Mouse (Mus musculus): ENCODE measurements at regions not wholly inside any gene's neighbourhood (a gene's known extent, or its start where the extent isn't known, plus 50 kb on each side); places are given as distances from the start of the nearest gene placed in this dataset.

DNA sequence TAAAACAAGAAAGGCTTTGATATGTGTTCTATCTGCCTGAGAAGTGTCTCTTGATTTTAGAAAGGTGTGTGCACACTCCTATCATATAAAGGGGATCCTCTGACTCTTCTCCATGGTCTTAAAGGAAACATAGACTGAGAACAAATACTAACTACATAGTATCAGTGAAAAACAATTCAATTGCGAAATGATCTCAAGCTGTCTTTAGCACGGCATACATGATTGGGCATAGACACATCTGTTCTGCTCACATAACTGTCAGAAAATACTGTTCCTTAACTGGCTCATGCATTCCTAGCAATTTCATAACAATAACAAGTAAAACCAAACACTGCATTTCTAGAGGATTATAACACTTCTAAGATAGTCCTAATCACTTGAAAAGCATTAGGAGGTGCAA is 95.5 kb upstream of the Kitl start:
- no peak for DNase-seq (ENCODE audit: extremely low spot score in 1 of 2, low spot score in 2 of 2)
- intact Hi-C loops (cut with DNase I): no loop called here
- Histone ChIP-seq H3K27ac (no peak overlapping the region), H3K4me3 (no peak overlapping the region)
- TF ChIP-seq CTCF (IDR thresholded peaks at IDR 0.05): no peak

DNA sequence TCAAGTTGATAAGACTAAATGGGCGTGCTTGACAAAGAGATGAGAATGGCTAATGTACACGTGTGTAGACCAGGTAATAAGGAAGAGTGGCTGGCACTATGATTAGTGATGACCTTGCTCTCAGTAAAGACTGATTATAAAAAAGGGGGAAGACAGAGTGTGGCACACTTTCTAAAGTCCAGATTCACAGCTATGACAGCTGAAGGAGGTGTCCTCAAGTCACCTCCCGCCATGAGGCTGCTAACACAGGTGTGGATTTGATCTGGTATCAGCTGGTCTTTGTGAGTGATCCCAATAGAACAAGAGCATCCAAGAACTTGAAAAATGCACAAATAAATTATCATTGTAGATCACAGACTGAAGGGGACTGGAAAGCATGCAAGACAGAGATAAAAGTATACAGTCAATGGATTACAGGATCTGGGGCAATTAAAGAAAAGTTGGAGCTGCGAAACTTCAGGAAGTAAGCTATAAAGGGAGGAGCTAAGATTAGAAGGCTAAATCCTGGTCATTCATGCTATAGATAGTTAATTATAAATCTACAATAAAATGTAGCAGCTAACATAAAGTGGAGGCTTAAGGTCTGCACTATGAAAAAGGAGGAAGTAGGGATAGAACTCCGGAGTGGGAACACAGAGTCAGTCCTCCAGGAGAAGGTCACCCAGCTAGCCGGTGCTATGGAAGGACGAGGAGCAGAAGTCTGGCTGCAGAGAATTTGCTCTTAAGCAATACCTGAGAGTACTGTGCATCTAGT is 96.7 kb upstream of the Kitl start:
- no peak overlapping the region for H3K4me3 ChIP-seq
- no peak for DNase-seq (ENCODE audit: extremely low spot score in 1 of 2, low spot score in 2 of 2)
- H3K27ac ChIP-seq: no peak overlapping the region
- no peak for TF ChIP-seq CTCF (IDR thresholded peaks at IDR 0.05)
- intact Hi-C loops (cut with DNase I): no loop called here

GRCm38 (mm10) chr10:99913846-99914187 is 101.6 kb upstream of the Kitl start:
- intact Hi-C loops (cut with DNase I): no loop called here
- no peak for DNase-seq (ENCODE audit: extremely low spot score in 1 of 2, low spot score in 2 of 2)
- Histone ChIP-seq H3K4me3 (no peak overlapping the region; the same call in 1 of the 2 replicates), H3K27ac (no peak overlapping the region)
- TF ChIP-seq CTCF (IDR thresholded peaks at IDR 0.05): no peak

DNA sequence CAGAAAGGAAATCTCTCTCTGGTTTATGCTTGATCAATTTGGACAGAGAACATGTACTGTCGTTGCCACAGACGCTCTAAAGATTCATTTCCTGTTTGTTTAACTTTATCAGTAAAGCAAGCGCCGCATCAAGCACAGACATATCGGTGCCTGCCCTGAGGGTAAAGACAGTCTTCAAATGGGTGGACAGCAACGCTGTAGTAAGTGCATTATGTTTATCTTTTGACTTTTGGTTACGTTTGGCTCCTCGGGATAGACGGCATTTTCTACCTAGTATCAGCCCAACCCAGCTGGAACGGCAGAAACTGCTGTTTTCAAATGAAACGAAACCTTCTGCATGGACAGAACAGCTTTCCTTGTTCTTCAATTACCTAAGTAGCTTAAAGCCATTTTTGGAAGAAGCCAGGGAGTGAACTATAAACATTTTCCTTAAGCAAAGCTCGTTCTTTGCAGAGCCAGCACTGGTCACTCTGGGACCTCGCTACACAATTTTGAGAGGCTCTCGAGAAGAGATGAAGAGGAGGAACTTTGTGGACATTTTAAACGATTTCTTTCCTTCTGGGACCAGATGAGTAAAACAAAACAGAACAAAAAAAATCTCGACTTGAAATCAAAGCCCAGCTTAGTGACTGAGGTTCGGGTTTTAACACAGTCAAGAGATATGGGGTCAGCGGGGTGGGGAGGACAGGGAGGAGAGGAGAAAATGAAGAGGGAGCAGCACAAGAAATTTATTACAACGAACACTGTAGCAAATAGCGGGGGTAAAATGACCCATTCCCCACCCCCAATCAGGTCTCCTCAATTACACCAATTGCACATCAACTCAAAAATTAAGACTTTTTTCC is 102.2 kb upstream of the Kitl start:
- no peak for DNase-seq (ENCODE audit: extremely low spot score in 1 of 2, low spot score in 2 of 2)
- no peak for TF ChIP-seq CTCF (IDR thresholded peaks at IDR 0.05)
- Histone ChIP-seq H3K27ac (no peak overlapping the region; the same call in 1 of the 2 replicates), H3K4me3 (peak overlapping the region; percentile 35)
- intact Hi-C loops (cut with DNase I): no loop called here

GRCm38 (mm10) chr10:99910011-99910723 is 105.3 kb upstream of the Kitl start:
- TF ChIP-seq CTCF (IDR thresholded peaks at IDR 0.05): no peak
- intact Hi-C loops (cut with DNase I): no loop called here
- Histone ChIP-seq H3K4me3 (no peak overlapping the region), H3K27ac (no peak overlapping the region)
- no peak for DNase-seq (ENCODE audit: extremely low spot score in 1 of 2, low spot score in 2 of 2)

GRCm38 (mm10) chr10:99908044-99908443 is 107.4 kb upstream of the Kitl start:
- no peak for TF ChIP-seq CTCF (IDR thresholded peaks at IDR 0.05)
- no peak overlapping the region for H3K4me3 ChIP-seq
- intact Hi-C loops (cut with DNase I): no loop called here
- no peak for DNase-seq (ENCODE audit: extremely low spot score in 1 of 2, low spot score in 2 of 2)
- H3K27ac ChIP-seq: no peak overlapping the region

DNA sequence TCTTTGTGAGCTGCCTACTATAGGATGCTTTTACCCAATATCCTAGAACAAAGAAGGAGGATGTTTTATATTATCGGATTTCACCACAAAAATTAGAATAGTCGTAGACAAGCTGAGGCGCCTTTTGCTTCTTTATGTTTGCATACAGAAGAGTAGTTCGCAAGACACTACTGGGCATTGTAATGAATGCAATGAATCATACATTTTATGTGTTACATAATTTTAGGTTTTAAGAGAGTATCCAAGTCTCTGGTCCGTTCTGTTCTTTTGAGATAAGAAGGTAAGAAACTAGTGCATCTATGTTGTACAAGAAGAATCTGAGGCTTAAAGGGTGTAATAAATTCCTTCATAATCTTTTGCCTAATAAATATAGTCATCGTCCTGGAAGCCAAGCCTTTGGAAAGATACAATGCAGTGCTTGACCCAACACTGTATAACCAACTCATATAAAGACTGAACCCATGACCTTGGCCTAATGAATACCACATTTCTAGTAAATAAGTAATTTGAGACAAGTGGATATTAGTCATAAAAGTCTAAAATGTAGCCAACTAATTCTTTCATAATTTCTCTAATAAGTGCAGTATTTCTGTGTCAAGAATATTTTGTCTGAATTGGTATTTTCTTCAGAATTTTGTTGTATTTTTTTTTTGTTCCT is 108.5 kb upstream of the Kitl start:
- DNase-seq (ENCODE audit: extremely low spot score in 1 of 2, low spot score in 2 of 2): no peak
- TF ChIP-seq CTCF (IDR thresholded peaks at IDR 0.05): no peak
- Histone ChIP-seq H3K4me3 (no peak overlapping the region), H3K27ac (no peak overlapping the region)
- intact Hi-C loops (cut with DNase I): no loop called here

DNA sequence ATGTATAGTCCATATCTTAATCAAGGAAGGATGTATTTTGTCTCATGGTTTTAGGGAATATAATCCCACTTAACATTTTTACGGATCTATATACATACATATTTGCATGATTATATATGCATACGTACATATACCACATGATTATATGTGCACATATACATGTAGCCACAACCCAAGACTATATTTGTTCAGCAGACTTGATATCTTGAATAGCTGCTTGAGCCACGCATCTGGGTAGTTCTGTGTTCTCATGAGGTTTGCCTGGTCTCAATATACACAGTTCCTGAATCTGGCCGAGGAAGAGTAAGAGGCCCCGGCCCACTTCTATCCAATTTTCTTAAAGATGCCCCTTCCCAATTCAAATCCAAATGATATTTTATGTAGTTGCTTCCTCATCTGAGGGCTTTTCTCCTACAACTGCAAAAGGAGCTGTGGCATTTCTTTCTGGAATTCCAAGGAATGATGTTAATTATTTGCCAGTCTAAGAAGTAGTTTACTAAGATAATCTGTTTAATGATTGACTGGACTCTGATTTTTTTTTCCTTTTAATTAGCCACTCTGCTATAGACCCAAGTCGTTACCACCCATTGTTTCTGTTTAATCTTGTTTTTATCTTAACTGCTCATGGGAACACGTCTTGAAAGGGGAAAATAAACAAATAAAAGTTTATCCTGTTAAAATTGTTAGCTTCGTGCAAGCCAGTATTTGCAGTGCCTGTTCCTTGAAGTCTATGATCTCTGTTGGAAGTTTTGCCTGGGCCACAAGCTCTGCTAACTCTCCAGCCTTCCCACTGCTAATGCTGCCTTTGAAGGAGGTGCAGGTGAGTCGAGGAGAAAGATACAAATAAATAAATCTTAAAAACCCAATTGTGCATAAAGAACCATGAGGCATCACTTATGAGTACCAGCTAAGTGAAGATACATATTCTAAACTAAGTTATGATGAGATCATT is 112.9 kb upstream of the Kitl start:
- intact Hi-C loops (cut with DNase I): no loop called here

GRCm38 (mm10) chr10:99900955-99901835 is 114.2 kb upstream of the Kitl start:
- no peak for DNase-seq (ENCODE audit: extremely low spot score in 1 of 2, low spot score in 2 of 2)
- intact Hi-C loops (cut with DNase I): no loop called here
- no peak for TF ChIP-seq CTCF (IDR thresholded peaks at IDR 0.05)

More for the DNA sequence above, 112.9 kb upstream of the Kitl start:
- TF ChIP-seq CTCF (IDR thresholded peaks at IDR 0.05): no peak
- Histone ChIP-seq H3K27ac (no peak overlapping the region), H3K4me3 (no peak overlapping the region)
- DNase-seq (ENCODE audit: extremely low spot score in 1 of 2, low spot score in 2 of 2): no peak

GRCm38 (mm10) chr10:99893999-99894398 is 121.4 kb upstream of the Kitl start:
- DNase-seq (ENCODE audit: extremely low spot score in 1 of 2, low spot score in 2 of 2): no peak
- Histone ChIP-seq H3K4me3 (no peak overlapping the region), H3K27ac (no peak overlapping the region)
- intact Hi-C loops (cut with DNase I): no loop called here
- TF ChIP-seq CTCF (IDR thresholded peaks at IDR 0.05): no peak

More at GRCm38 (mm10) chr10:99900955-99901835, 114.2 kb upstream of the Kitl start:
- no peak overlapping the region for H3K4me3 ChIP-seq
- no peak overlapping the region for H3K27ac ChIP-seq

All from left cerebral cortex, adult 2 months (tissue).